Mouse (Mus musculus) lung, embryonic 14.5 days (tissue): ENCODE measurements around the gene Csnk1d. TPM values are rescaled to one million over a fixed set of nuclear protein-coding genes. Genes with fewer than 3 reads are reported as not detected.

Experiments
- ATAC-seq: fragments of 200-750 bp; cut with Nextera tagmentation; 2 replicates; pipeline ENCODE4 v1.8.0; 2017; ENCODE audit warnings: mild to moderate bottlenecking, moderate TSS enrichment, moderate library complexity; ENCODE audit not compliant: insufficient read depth
- DNase-seq: peaks from one replicate; pipeline ENCODE4 v3.0.0-alpha.2; 2015
- H3K27ac ChIP-seq: fragments of 300-500 bp; sonication (generic); 2 replicates; pipeline ENCODE4 v1.5.1; 2014; ENCODE audit warnings: low read depth, mild to moderate bottlenecking, moderate library complexity
- H3K27me3 ChIP-seq: fragments of 300-500 bp; sonication (generic); 2 replicates; pipeline ENCODE4 v1.6.1; 2014; ENCODE audit warnings: low read length, control low read depth; ENCODE audit not compliant: insufficient read depth
- H3K36me3 ChIP-seq: fragments of 300-500 bp; sonication (generic); 2 replicates; pipeline ENCODE4 v1.6.1; 2014; ENCODE audit warnings: control low read depth; ENCODE audit not compliant: insufficient read depth
- H3K4me1 ChIP-seq: fragments of 300-500 bp; sonication (generic); 2 replicates; pipeline ENCODE4 v1.6.1; 2014; ENCODE audit warnings: antibody characterized with exemption, control low read depth; ENCODE audit not compliant: insufficient read depth
- H3K4me2 ChIP-seq: fragments of 300-500 bp; sonication (generic); 2 replicates; pipeline ENCODE4 v1.6.1; 2014; ENCODE audit warnings: mild to moderate bottlenecking
- H3K4me3 ChIP-seq: fragments of 300-500 bp; sonication (generic); 2 replicates; pipeline ENCODE4 v1.5.1; 2014; ENCODE audit warnings: low read depth, low read length
- H3K9ac ChIP-seq: fragments of 300-500 bp; sonication (generic); 2 replicates; pipeline ENCODE4 v1.6.1; 2014
- H3K9me3 ChIP-seq: fragments of 300-500 bp; sonication (generic); 2 replicates; pipeline ENCODE4 v1.6.1; 2016; ENCODE audit warnings: low read depth, low read length, control low read depth
- CTCF ChIP-seq: IDR thresholded peaks from 2 replicates; pipeline ENCODE4 v1.5.1; 2016; ENCODE audit warnings: antibody characterized with exemption, low read depth
- WGBS: fragments of 180-500 bp; shearing (Covaris S2); extraction: QIAGEN DNeasy Blood & Tissue Kit; methylation state at CpG from one replicate; pipeline ENCODE4 v1.1.7; 2014; 5-methylcytosine and 5-hydroxymethylcytosine counted together
- polyA plus RNA-seq: library from polyadenylated mRNA; unstranded; fragments of >200 nt; fragmentation: Nextera tagmentation; extraction: Ambion mirVana; gene quantifications from 2 replicates; pipeline ENCODE4 v1.2.1, GENCODE M21; 2014

Csnk1d gene
- polyA plus RNA-seq, 1 experiment from 2014 or later = 89.8 TPM

DNA sequence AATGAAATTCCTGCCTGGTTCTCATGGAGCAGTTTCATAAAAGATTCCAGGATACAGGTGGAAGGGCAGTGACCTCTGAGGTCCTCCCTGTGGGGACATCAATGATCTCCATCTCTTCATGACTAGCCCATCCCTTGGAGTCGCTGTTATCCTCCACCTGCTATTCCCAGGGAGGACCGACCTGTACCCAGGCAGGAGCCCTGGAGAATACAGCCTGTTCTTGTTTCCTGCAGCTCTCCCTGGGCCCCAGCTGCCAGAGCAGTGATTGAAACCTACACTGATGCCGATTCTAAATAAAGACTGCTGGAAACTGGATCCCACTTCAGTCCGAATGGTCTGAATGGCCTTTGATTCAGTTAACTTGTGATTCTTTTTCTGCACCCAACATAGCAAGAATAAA lies 59.7 kb downstream of the Csnk1d start:
- no peaks in the 10 kb centered on the region for H3K9me3 ChIP-seq
- DNase-seq (no peak), ATAC-seq (no peak)
- no peak overlapping the region; the same call in 1 of the 2 replicates for H3K4me2 ChIP-seq
- H3K4me1 ChIP-seq = no peaks in the 10 kb centered on the region; the same call in 1 of the 2 replicates
- TF ChIP-seq CTCF = no peak
- H3K27me3 ChIP-seq = no peaks in the 10 kb centered on the region
- 89% methylated on average over 4 of the region's 4 CpGs for WGBS
- no peak overlapping the region for H3K9ac ChIP-seq
- 0 out of 2 replicates have a peak overlapping the region, but pooled peaks have one; percentile 71 for H3K4me3 ChIP-seq
- H3K36me3 ChIP-seq = peaks cover 1% of the 10 kb centered on the region; the same call in 1 of the 2 replicates
- H3K27ac ChIP-seq = no peak overlapping the region

DNA sequence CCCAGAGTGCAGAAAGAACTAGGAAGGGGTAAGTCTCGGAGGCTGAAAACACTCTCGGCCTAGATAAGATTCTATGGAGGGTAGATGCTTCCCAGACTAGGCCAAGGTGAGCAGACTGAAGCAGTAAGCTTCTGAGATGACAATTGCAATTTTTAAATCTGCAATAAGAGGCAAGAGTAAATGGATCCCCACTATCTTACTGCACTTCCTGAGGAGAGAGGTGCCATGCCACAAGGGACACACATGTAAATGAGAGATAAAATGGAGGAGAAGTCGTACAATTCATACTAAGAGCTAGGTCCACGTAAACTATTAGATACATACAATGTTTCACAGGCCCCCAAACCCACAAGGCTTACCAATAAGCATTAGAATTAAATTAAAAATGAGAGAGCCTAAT lies 62.7 kb downstream of the Csnk1d start:
- ATAC-seq (no peak), DNase-seq (no peak)
- Histone ChIP-seq H3K27ac (no peak overlapping the region), H3K4me3 (no peak overlapping the region), H3K4me1 (no peaks in the 10 kb centered on the region; the same call in 1 of the 2 replicates), H3K9me3 (no peaks in the 10 kb centered on the region), H3K36me3 (peaks cover 16% of the 10 kb centered on the region; the same call in 1 of the 2 replicates), H3K4me2 (no peak overlapping the region), H3K9ac (no peak overlapping the region), H3K27me3 (no peaks in the 10 kb centered on the region)
- WGBS = 89% methylated on average over 4 of the region's 4 CpGs
- TF ChIP-seq CTCF = no peak

DNA sequence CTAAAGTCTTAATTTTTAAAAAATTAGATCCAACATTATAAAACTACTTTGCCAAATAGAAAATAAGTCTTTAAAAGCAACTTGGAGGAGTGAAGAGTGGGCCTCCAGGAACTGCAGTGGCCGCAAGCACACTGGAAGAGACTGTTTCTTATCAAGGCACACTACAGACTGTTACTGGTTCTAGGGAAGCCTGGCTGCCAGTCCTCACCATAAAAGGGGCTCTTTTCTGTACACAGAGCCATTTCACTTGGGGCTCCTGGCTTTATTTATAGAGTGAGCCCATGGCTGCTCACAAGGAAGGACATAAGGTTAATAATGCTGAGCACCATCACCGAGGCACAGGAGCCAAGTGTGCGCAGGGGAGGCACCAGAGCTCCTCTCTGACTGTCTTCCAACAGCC lies 68.6 kb downstream of the Csnk1d start:
- ATAC-seq = no peak

DNA sequence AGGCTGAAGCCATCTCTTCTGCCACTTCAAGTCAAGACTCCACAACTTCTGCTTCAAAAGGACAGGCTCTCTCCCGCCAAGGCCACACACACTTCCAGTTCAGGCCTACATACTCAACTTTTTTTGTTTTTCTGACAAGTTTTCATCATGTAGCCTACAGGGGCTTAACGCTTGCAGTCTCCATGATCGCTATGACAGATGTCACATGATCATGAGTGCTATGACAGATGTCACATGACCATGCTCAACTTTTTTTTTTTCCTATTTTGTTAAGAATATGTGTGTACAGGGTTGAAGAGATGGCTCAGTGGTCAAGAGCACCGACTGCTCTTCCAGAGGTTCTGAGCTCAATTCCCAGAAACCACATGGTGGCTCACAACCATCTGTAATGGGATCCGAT lies 73.4 kb downstream of the Csnk1d start:
- Histone ChIP-seq H3K9me3 (no peaks in the 10 kb centered on the region), H3K27ac (no peak overlapping the region), H3K4me1 (no peaks in the 10 kb centered on the region), H3K9ac (no peak overlapping the region), H3K4me2 (no peak overlapping the region), H3K36me3 (peaks cover 31% of the 10 kb centered on the region), H3K27me3 (no peaks in the 10 kb centered on the region), H3K4me3 (no peak overlapping the region)
- no peak for TF ChIP-seq CTCF
- WGBS = 94% methylated on average over 5 of the region's 5 CpGs
- DNase-seq (no peak), ATAC-seq (no peak)

More for the DNA sequence above, 68.6 kb downstream of the Csnk1d start:
- no peak overlapping the region for H3K4me3 ChIP-seq
- H3K36me3 ChIP-seq = peaks cover 49% of the 10 kb centered on the region
- H3K9ac ChIP-seq = no peak overlapping the region
- no peak overlapping the region for H3K4me2 ChIP-seq
- H3K27ac ChIP-seq = no peak overlapping the region
- no peaks in the 10 kb centered on the region for H3K4me1 ChIP-seq
- WGBS = 91% methylated on average over 3 of the region's 3 CpGs
- DNase-seq = no peak
- H3K27me3 ChIP-seq = no peaks in the 10 kb centered on the region
- no peak for TF ChIP-seq CTCF
- H3K9me3 ChIP-seq = no peaks in the 10 kb centered on the region

DNA sequence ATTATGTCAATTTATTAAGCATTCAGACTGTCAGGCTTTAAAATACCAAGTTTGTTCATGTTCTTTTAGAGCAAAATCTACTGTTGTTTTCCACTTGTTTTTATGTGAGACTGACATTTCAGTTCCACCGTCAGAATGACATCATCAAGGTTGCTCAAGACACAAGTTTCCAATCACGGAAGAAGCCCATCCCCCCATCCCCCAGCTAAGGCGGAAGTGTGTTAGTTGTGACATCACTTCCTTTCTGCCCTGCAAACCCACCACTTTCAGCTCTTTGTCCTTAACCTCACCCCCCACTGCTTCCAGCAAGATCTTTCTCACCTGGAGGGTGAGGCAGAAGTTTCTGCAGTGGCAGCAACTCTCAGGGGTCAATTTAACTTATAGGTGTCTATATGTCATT lies 74.7 kb downstream of the Csnk1d start:
- DNase-seq (peak; percentile 16), ATAC-seq (no peak)
- Histone ChIP-seq H3K9me3 (no peaks in the 10 kb centered on the region), H3K36me3 (peaks cover 25% of the 10 kb centered on the region), H3K4me2 (no peak overlapping the region), H3K4me3 (no peak overlapping the region), H3K27me3 (no peaks in the 10 kb centered on the region), H3K4me1 (no peaks in the 10 kb centered on the region), H3K9ac (no peak overlapping the region), H3K27ac (no peak overlapping the region)
- TF ChIP-seq CTCF = no peak
- 58% methylated on average over 3 of the region's 3 CpGs for WGBS

DNA sequence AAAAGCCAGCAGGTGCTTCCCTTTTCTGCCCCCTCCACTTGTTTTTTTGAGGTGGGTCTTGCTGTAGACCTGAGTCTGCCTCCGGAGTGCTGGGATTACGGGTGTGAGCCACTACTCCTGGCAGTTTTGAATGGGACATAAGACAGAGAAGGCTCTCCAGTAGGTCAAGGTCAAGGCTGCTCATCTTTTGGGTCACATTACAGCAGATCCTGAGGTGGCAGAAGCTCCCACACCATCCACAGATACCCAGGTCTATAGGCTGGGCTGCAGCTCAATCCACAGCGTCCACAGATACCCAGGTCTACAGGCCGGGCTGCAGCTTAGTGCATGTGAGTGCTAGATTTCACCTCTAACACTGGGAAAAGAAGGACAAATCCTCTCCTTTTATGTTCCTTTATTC lies 77.3 kb downstream of the Csnk1d start:
- no peaks in the 10 kb centered on the region for H3K9me3 ChIP-seq
- DNase-seq (no peak), ATAC-seq (no peak)
- H3K9ac ChIP-seq = no peak overlapping the region
- H3K4me3 ChIP-seq = no peak overlapping the region
- TF ChIP-seq CTCF = no peak
- peaks cover 5% of the 10 kb centered on the region; the same call in 1 of the 2 replicates for H3K36me3 ChIP-seq
- no peak overlapping the region for H3K27ac ChIP-seq
- H3K4me2 ChIP-seq = no peak overlapping the region
- no peaks in the 10 kb centered on the region for H3K4me1 ChIP-seq
- H3K27me3 ChIP-seq = no peaks in the 10 kb centered on the region
- 97% methylated on average over 4 of the region's 4 CpGs for WGBS

Other genes with a start within 250 kb of the Csnk1d start
- 5.3 and 7.3 TPM in 2 replicates for gene Hmga1b, start 228.5 kb downstream of the Csnk1d start, polyA plus RNA-seq
- gene Rfng, start 207.1 kb downstream of the Csnk1d start, polyA plus RNA-seq = 33.0 and 34.0 TPM in 2 replicates
- gene Gps1, start 207.1 kb downstream of the Csnk1d start, polyA plus RNA-seq = 240 and 257 TPM in 2 replicates
- gene Dus1l, start 194.9 kb downstream of the Csnk1d start, polyA plus RNA-seq = 77.2 and 87.4 TPM in 2 replicates
- gene Fasn, start 166.8 kb downstream of the Csnk1d start, polyA plus RNA-seq = 83.3 and 95.5 TPM in 2 replicates
- 6.3 and 7.2 TPM in 2 replicates for gene Ccdc57, start 58.5 kb downstream of the Csnk1d start, polyA plus RNA-seq
- 37.7 and 39.3 TPM in 2 replicates for gene Slc16a3, start 42.9 kb downstream of the Csnk1d start, polyA plus RNA-seq
- gene Cd7, start 48.1 kb upstream of the Csnk1d start, polyA plus RNA-seq = 0.26 TPM in 1 of 2 replicates, not detected in the other
- gene Sectm1b, start 72.2 kb upstream of the Csnk1d start, polyA plus RNA-seq = not detected in 2 replicates
- gene Sectm1a, start 89.9 kb upstream of the Csnk1d start, polyA plus RNA-seq = 0.30 TPM in 1 of 2 replicates, not detected in the other
- gene Tex19.2, start 127.3 kb upstream of the Csnk1d start, polyA plus RNA-seq = not detected in 2 replicates
- 0.11 TPM in 1 of 2 replicates, not detected in the other for gene Tex19.1, start 154.8 kb upstream of the Csnk1d start, polyA plus RNA-seq
- gene Uts2r, start 168.9 kb upstream of the Csnk1d start, polyA plus RNA-seq = not detected in 2 replicates
- 7.4 and 9.4 TPM in 2 replicates for gene Hexdc, start 213.1 kb upstream of the Csnk1d start, polyA plus RNA-seq
- gene Ogfod3, start 213.4 kb upstream of the Csnk1d start, polyA plus RNA-seq = 25.1 and 26.2 TPM in 2 replicates
- 29.1 and 35.7 TPM in 2 replicates for gene Cybc1, start 238.0 kb upstream of the Csnk1d start, polyA plus RNA-seq
- gene Narf, start 245.9 kb upstream of the Csnk1d start, polyA plus RNA-seq = 39.6 and 44.7 TPM in 2 replicates